Mouse (Mus musculus): ENCODE measurements around the gene Rbfox2.

DNA sequence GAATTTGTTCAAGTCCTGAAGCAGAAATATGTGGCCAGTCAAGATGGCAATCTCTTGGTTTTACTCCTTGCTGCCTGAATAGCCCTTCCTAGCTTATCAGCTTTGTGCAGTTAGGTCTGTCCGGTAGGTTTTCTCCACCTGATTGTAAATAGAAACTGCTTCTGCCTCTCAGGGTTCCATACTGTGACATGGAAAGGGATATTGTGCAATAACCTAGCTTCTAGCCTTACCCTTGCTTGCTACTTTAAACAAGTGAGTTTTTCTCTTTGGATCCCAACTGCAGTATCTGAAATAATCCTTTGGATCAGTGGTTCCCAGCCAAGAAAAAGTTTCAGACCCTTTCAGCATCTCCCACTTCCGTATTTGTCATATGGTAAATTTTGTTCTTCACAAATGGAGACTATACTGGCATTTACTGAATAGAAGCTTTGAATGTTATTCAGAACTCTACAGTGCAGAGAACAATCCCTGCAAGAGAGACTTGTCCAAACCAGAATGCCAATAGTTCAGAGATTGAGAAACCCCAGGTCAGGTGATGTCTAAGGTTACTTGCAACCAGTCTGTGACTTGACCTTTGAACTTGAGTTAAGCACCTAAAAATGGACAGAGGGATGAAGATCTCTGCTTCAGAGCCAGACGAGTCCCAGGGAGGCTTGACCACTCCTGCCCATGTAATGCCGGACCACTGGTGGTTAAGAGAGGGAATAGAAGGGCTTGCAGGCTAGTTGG lies 1.1 kb upstream of the Rbfox2 start:
- TF ChIP-seq CTCF (IDR thresholded peaks at IDR 0.05; ENCODE audit: low read depth, low read length) (no peak), POLR2A (IDR thresholded peaks at IDR 0.05; ENCODE audit: insufficient read depth, low read length) (no peak), EP300 (IDR thresholded peaks at IDR 0.05; ENCODE audit: insufficient read depth, low read depth, low read length) (no peak)
